Mouse (Mus musculus) testis, adult 2 months (tissue): ENCODE data around the gene Slc39a10. TPM values are rescaled to one million over a fixed set of nuclear protein-coding genes. Genes with fewer than 3 reads are reported as not detected.

ENCODE experiments used
- H3K27ac ChIP-seq: fragments of 200-500 bp; 2 replicates; pipeline ENCODE4 v1.5.1; 2012; ENCODE audit warnings: low read depth, low read length; ENCODE audit not compliant: control insufficient read depth, insufficient read depth
- H3K27me3 ChIP-seq: fragments of 200-500 bp; 2 replicates; pipeline ENCODE4 v1.6.1; 2012; ENCODE audit warnings: mild to moderate bottlenecking, low read length, moderate library complexity; ENCODE audit not compliant: control insufficient read depth, insufficient read depth
- H3K36me3 ChIP-seq: fragments of 200-500 bp; 2 replicates; pipeline ENCODE4 v1.6.1; 2012; ENCODE audit warnings: mild to moderate bottlenecking, low read length; ENCODE audit not compliant: control insufficient read depth, insufficient read depth
- H3K4me1 ChIP-seq: fragments of 200-500 bp; 2 replicates; pipeline ENCODE4 v1.6.1; 2012; ENCODE audit warnings: low read length; ENCODE audit not compliant: control insufficient read depth, insufficient read depth
- H3K4me3 ChIP-seq: fragments of 200-500 bp; 2 replicates; pipeline ENCODE4 v1.5.1; 2012; ENCODE audit warnings: low read depth, mild to moderate bottlenecking, low read length, moderate library complexity, mixed read lengths; ENCODE audit not compliant: control insufficient read depth
- CTCF ChIP-seq: fragments of 200-500 bp; IDR thresholded peaks from 2 replicates; pipeline ENCODE4 v1.5.1; 2012; ENCODE audit warnings: low read depth, mild to moderate bottlenecking, inconsistent platforms, low read length, moderate library complexity; ENCODE audit not compliant: control insufficient read depth, insufficient read depth, insufficient replicate concordance
- POLR2A ChIP-seq: fragments of 200-500 bp; IDR thresholded peaks from 2 replicates; pipeline ENCODE4 v1.6.1; 2012; ENCODE audit warnings: low read depth, mild to moderate bottlenecking, inconsistent platforms, low read length, moderate library complexity; ENCODE audit not compliant: control insufficient read depth
- polyA plus RNA-seq: library from polyadenylated mRNA; depleted of rRNA; stranded (reverse); fragments of >200 nt; gene quantifications from 2 replicates; pipeline ENCODE4 v1.2.3, GENCODE M21; 2012

The Slc39a10 gene
- polyA plus RNA-seq, 1 experiment: 25.8 TPM

- Histone ChIP-seq H3K4me1 (no peaks in the 10 kb centered on the region; the same call in 1 of the 2 replicates), H3K4me3 (peak overlapping the region; percentile 96), H3K36me3 (no peaks in the 10 kb centered on the region), H3K27me3 (no peaks in the 10 kb centered on the region), H3K27ac (peak overlapping the region; percentile 97)
- TF ChIP-seq CTCF (no peak), POLR2A (peak; percentile 51; the same call in 1 of the 2 replicates)
These were observed 39.9 kb downstream of the Slc39a10 start for GRCm38 (mm10) chr1:46852600-46853272.

DNA sequence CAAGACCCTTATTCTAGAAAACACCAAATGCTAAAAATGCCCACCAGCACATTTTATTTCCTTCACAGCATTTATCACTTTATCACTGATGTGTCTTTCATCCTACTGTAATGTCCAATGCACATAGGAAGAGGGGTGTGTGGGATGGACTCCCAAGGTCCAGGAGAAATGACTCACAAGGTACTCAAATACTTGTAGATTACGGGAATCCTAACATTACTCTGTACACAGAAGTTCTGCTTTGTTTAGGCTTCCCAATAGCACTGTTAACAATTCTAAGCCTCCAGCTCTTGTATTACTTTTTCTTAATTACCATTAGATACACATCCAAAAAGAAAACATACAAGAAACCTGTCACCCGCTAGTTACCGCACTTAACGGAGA lies 40.4 kb downstream of the Slc39a10 start:
- TF ChIP-seq POLR2A (no peak), CTCF (no peak)
- Histone ChIP-seq H3K4me3 (peak overlapping the region; percentile 96), H3K27ac (peak overlapping the region; percentile 97), H3K36me3 (no peaks in the 10 kb centered on the region), H3K4me1 (no peaks in the 10 kb centered on the region; the same call in 1 of the 2 replicates), H3K27me3 (no peaks in the 10 kb centered on the region)

DNA sequence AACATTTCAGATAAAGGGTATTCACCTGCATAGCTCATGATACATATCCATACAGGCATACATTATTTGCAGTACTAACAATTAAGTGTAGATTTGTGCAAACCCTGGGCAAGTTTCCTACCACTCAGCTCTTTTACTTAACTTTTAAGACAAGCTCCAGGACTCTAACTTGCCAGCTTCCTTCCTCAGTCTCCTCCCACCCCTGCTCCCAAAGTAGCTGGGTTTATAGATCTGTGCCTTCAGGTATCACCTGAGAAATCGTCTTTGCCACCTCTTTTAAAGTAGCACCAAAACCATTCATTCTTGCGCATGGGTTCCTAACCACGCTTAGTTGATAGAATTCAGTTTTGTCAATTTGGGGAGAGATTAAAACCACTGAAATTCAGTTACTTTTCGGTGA lies 41.1 kb downstream of the Slc39a10 start:
- peak overlapping the region; percentile 76 for H3K4me3 ChIP-seq
- no peaks in the 10 kb centered on the region for H3K36me3 ChIP-seq
- TF ChIP-seq POLR2A: no peak
- no peak for TF ChIP-seq CTCF
- no peak overlapping the region for H3K27ac ChIP-seq
- H3K27me3 ChIP-seq: no peaks in the 10 kb centered on the region
- H3K4me1 ChIP-seq: no peaks in the 10 kb centered on the region; the same call in 1 of the 2 replicates

DNA sequence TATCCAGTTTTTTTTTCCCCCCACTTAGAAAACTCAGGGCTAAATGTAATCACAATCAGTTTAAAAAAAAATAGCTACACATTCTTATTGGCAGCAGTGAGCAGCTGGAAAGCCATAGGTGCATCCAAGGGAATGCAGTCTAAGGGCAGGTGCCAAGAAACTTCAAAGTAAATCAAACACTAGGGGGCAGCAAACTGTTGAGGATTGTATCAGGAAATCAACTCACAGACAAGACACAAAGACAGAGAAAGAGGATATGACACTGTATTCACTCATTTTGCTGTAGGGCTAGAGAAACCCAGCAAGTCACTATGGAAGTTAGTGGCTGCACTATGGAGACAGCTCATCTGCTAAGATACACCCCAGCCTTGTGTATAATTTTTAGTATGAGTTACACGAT lies 42.9 kb downstream of the Slc39a10 start:
- no peaks in the 10 kb centered on the region; the same call in 1 of the 2 replicates for H3K4me1 ChIP-seq
- no peaks in the 10 kb centered on the region for H3K27me3 ChIP-seq
- no peak overlapping the region for H3K27ac ChIP-seq
- no peak overlapping the region for H3K4me3 ChIP-seq
- H3K36me3 ChIP-seq: no peaks in the 10 kb centered on the region
- TF ChIP-seq CTCF: no peak

GRCm38 (mm10) chr1:46845221-46845620 lies 47.4 kb downstream of the Slc39a10 start:
- Histone ChIP-seq H3K4me1 (no peaks in the 10 kb centered on the region), H3K36me3 (no peaks in the 10 kb centered on the region), H3K4me3 (no peak overlapping the region), H3K27me3 (no peaks in the 10 kb centered on the region), H3K27ac (no peak overlapping the region)
- TF ChIP-seq CTCF (no peak), POLR2A (no peak)

DNA sequence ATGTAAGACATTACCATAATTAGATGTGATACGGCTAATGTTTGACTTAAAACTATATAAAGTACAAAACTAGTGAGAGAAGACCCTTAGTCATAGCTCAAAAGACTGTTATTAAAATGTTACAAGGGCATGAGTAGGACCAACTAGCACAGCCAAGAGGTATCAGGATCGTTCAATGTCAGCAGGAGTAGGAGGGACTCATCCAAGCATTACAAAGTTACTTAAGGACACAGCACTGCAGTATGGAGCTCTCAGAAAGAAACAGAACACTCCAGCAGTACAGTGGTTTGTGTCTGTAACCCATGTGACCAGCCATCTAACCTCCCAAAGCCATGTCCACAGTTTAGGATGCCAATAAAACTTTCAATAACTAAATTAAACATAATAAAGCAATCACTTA lies 48.4 kb downstream of the Slc39a10 start:
- no peak for TF ChIP-seq CTCF
- no peak for TF ChIP-seq POLR2A
- no peak overlapping the region for H3K4me3 ChIP-seq
- no peaks in the 10 kb centered on the region for H3K4me1 ChIP-seq
- H3K27me3 ChIP-seq: no peaks in the 10 kb centered on the region
- H3K36me3 ChIP-seq: no peaks in the 10 kb centered on the region
- H3K27ac ChIP-seq: no peak overlapping the region

DNA sequence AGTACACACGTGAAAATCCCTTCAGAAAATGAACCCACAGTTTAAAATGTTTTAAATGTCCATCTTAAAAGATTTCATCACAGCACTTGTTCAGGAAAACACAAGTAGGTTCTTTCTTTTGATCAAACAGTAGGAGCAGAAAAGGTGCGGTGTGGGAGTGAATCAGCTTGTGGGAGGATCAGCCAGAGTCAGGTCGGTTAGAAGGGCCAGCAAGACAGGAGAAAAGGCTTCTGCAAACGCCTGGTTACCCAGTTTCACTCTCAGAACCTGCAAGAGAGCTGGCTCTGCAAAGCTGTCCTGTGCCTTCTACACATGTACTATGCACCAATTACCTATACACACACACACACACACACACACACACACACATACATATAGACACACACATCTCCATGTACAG lies 49.2 kb downstream of the Slc39a10 start:
- no peaks in the 10 kb centered on the region for H3K27me3 ChIP-seq
- no peaks in the 10 kb centered on the region for H3K36me3 ChIP-seq
- no peak overlapping the region for H3K27ac ChIP-seq
- TF ChIP-seq POLR2A (no peak), CTCF (no peak)
- H3K4me1 ChIP-seq: no peaks in the 10 kb centered on the region
- no peak overlapping the region for H3K4me3 ChIP-seq

- H3K27me3 ChIP-seq: no peaks in the 10 kb centered on the region
- no peaks in the 10 kb centered on the region; the same call in 1 of the 2 replicates for H3K36me3 ChIP-seq
These were observed 60.7 kb downstream of the Slc39a10 start for GRCm38 (mm10) chr1:46831927-46832326.

More at GRCm38 (mm10) chr1:46831927-46832326, 60.7 kb downstream of the Slc39a10 start:
- Histone ChIP-seq H3K4me1 (no peaks in the 10 kb centered on the region), H3K4me3 (no peak overlapping the region), H3K27ac (no peak overlapping the region)
- TF ChIP-seq POLR2A: no peak
- no peak for TF ChIP-seq CTCF
